Mouse (Mus musculus) NIH3T3 (cell line): ENCODE measurements around the gene Rdh12.
"Not testable (repeated sequence)": the region's sequence is repeated elsewhere in the genome, so short reads cannot be mapped to it uniquely, and the experiment has no call there.

ENCODE experiments used
- DNase-seq: peaks from one replicate; pipeline ENCODE4 v3.0.0-alpha.2; 2012; ENCODE audit warnings: low read depth

Rdh12 gene

DNA sequence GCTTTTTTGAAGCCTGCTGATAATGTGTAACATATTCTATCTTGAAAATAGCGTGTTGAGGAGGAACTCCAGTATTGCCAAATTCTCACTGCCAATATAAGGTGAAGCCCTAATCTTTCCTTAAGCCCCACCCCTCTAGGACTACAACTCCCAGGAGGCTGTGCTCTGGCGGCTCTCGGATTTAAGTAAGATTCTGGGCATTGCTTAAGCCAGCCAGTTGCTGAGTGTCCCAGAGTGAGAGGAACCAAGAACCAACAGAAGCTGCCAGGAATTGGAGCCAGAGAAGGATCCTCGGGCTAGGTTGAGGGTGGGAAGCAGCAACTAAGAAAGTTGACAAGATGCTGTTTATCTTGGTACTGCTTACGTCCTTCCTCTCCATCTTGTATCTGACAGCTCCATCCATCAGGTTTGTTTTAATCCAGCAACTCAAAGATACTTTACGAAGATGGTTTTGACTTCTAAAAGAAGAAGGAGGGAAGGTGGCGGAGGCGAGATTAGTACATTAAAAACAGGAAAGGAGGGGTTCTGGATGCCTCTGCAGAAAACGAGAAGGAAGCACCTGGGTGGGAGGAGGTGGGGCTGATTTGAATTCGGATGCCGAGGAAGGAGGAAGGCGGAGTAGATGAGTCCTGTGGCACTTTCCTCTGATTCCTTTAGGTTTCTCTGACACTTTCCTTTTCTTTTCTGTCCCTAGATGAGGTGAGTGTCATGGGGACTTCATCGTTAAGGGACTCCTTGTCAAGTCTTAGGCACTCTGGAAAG, at the start of gene Rdh12:
Gene Rdh12 (plus strand): TSS at position 212 of the 762 bp plus-strand sequence.
- peak; percentile 72 for DNase-seq

DNA sequence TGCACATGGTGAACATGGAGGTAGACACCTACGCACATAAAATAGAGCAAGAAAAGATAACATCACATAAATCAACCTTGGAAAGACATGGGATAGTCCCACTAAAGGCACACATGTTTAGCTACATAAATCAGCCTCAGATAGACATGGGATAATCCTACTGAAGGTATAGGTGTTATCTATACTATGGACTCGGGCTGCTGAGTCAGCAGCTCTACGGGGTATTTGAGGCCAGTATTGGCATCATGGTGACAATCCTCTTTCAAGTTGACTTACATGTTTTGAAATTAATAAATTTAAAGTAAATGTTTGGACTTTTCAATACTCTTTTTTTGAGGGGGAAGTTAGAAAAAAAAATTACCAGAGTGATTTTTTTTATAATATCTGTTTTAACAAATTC, 45.8 kb upstream of the Rdh12 start:
- no peak for DNase-seq

DNA sequence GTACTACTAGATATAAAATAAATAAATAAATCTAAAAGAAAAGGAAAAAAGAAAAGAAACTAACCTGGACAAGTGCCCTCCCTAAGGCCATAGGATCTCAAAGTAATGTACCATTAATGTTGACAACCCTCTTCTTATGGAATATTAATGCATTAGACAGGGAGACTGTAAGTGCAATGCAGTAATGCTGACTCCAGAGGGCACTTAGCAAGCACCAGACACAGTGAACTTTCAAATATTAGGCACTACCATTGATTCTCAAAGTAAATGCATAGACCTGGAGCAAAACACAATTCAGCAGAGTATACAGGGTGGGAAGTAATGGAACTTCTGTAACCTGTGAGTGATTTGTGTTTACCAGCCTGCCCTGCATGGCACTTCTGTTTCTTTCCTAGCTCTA, 39.5 kb upstream of the Rdh12 start:
- peak; percentile 16 for DNase-seq

DNA sequence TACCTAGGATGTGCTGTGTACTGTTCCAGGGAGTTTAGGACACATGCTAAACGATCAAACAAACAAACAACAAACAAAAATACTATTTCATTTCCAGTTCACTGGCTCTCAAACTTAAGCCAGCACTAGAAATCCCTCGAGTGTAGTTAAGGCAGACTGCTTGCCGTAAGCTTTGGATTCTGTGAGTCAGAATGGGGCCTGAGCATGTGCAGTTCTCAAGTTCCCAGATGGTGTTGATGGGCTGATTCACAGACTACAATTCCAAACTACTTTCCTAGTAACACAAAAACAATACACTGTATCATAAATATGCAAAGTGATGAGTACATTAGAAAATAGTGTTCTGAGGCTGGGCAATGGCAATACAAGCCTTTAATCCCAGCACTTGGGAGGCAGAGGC, 38.3 kb upstream of the Rdh12 start:
- DNase-seq = peak; percentile 82

DNA sequence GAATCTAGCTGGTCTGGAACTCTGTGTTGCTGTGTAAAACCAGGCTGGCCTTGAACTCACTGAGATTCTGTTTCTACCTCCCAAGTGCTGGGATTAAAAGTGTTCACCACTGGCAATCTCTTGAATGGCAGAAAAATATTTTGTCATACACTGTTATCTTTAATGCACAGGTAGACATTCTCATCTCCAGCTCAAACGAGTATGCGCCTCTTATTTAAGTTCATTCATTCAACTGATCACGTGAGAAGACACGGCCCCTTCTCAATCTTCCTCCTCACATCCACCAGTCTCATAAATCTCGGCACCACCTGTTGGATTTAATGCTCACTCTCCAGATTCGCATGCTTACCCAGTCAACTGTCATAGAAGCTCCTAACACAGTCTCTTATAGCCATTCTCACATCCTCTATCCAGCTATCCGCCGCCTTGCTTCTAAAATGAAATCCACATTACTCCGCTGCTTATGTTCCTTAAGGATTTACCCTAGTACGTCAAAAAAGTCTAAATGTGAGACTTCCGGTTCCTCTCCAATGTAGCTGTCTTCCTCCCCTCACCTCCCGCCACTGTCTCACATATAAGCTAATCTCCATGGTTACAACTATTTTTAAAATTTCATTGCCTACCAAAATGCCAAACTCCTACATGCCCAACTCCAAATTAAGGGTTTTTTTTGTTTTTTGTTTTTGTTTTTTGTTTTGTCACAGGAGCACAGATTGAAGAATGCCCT, 37.3 kb upstream of the Rdh12 start:
- no peak for DNase-seq

DNA sequence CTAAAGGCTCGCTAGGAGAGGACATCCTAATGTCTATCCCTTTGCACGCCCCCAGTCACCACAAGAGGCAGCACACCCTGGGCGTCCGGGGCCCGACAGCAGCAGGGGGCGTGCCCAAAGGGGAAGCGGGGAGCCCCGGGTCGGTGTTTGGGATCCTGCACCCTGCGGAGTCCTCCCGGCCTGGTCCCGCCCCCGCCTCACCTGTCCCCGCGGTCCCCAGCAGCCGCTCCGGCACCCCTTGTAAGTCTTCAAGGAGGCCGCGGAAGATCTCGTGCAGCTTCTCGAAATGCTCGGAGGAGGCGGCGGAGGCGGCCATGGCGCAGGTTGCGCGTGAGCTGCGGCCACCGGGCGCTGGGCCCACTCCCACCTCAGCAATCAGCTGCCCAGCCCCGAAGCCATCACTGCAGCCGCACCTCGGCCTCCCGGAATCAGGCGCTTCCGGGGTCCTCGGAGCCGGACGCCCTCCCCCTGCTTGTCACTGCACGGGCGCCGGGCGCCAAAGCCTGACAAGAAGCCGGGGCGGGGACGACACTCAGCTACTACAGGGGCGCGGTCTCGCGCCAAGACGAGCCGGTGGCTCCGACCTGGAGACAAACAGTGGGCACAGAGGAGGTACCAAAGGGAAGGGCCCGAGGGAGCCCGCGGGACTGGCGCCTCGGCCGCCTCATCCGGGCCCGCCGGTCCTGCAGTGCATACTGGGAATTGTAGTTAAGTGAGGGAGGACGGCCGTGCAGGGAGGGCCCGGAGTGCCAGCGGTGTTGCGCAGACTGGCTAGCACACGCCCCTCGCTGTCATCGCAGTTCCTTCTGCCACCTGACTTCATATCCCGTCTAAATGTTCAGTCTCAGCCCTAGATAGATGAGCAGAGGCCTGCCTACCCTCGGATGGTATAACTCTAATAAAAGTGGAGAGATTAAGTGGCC, 36.4 kb upstream of the Rdh12 start, which contains the start of gene Vti1b:
Gene Vti1b (minus strand): TSS at position 649 of the 923 bp plus-strand sequence.
- peak; percentile 92 for DNase-seq

DNA sequence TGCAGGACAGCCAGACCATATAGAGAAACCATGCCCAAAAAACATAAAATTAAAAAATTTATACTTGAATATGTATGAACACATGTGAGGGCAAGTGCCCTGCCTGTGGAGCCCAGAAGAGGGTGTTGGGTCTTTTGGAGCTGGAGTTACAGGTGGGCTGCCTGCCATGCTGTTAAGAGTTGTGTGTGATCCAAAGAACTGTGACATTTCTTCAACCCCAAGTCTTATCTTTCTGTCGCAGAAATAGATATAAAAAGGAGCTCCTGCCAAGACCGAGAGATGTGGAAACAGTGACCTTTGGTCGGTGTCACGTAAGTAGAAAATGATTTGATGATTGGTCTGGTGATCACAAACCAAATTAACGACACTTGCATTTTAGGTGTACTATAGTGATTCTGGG, 35.0 kb upstream of the Rdh12 start:
- no peak for DNase-seq

DNA sequence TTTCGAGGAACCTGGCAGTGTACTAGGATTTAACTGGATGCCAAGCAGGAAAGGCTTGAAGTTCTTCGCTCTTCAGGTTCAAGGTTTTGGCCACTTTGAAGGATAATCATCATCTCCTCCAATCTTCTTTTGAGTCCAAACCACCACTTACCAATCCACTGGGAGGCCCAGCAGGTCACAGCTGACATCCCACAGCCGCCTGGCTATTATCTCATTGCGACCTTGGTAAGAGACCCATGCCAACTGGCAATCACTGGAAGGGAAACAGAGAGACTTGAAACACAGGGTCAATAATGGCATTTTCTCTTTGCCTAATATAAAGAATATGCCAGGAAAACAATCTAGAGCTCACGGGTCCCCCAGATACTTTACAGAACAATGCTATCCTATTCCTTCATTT, 32.7 kb upstream of the Rdh12 start:
- no peak for DNase-seq

DNA sequence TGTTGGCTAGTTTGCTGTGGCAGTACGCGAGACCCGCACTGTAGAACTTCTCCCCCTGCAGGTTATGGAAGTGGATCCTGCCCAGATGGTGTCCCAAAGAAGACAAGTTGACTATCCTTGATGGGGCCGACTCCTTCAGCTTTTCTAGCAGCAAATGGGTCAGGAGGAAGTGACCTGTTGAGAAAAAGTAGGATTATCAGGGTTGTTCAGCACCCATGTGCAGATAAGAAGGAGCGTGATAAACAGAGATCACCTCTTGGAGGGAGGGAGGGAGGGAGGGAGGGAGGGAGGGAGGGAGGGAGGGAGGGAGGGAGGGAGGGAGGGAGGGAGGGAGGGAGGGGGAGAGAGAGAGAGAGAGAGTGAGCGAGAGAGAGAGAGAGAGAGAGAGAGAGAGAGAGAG, 23.6 kb upstream of the Rdh12 start:
- DNase-seq = not testable (repeated sequence)

DNA sequence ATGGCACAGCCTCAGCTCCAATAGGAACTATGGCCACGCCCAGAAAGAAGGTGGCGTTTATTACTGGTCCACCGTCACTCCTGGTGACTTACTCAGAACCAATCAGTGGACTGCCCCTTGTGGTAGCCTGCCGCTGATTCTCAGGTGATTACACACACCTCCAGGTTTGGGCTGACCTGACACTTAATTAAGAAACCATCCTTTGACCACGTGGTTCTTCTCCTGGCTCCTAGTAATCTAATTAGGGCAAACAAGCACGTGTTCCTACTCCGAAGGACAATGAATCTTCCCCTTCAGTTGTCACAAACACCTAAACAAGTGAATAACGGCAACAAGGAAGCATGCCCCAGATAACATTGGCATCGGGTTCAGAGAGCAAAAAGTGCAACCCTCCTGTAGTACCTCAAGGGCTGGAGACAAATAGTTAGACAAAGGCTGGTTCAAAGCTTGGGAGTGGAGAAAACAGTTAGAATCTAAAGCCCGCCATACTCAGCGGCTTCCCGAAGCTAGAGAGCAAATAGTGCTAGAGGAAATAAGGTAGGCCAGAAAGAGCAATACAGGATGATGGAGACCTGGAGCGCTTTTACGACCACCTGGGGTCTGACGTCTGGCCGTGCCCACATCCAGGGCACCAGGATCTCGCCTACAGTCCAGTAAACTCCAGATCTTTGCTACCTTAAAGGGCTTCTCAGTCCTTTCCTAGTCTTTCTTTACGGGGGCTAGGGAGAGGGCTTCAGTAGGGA, 17.6 kb upstream of the Rdh12 start:
- peak; percentile 83 for DNase-seq

DNA sequence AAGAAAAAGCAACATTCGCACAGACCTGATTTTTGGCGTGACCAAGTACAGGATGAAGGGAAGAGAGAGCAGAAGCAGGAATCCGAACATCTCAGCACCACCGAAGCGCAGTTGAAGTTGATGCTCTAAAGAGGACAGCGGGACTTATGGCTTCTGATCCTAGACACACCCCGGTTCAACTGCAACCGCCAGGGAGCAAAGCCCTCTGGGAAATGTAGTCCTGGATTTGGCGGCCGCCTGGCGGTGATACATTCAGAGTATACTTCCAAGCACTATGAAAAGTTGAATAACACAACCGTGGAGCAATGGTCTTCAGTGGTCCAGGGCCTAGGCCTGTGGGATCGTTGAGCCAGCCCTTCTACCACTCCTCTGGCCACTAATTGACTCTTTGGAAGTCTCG, 17.0 kb upstream of the Rdh12 start:
- DNase-seq = peak; percentile 92

DNA sequence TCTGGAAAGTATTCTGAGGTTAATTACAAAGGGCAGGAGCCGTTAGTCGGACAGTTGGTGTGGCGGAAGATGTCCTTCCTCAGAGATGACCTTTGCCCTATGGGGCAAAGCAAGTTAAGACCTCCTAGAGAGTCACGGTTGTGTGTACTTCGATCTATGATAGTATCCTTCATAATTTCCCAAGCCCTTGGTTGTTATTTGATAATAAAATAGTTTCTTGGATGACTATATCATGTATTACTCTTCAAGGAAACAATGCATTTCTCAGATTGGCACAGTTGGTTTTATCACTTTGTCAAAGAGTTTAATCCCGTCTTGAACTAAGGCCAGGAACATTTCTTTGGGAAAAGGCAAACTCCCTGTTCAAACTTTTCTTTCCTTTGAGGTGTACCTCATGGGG, 16.5 kb upstream of the Rdh12 start, which contains the start of gene Rdh11:
Gene Rdh11 (minus strand): TSS at position 101 of the 400 bp plus-strand sequence.
- DNase-seq = no peak

DNA sequence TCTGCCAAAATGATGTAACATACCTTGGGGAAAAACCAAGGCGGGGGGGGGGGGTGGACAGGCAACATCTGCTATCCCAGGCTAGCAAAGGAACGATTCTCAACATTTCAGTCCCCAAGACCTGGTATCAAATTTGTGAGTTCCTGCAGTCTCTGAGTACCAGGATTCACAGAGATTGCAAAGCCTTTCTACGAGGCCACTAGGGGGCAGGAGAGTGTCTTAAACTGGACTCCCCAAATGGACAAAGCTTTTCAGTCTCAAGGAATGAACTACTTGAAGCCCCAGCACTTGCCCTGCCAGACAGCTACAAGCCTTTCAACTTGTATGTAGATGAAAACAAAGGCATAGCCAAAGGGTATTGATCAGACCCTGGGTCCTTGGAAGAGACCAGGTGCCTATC, 15.3 kb upstream of the Rdh12 start:
- peak; percentile 91 for DNase-seq

DNA sequence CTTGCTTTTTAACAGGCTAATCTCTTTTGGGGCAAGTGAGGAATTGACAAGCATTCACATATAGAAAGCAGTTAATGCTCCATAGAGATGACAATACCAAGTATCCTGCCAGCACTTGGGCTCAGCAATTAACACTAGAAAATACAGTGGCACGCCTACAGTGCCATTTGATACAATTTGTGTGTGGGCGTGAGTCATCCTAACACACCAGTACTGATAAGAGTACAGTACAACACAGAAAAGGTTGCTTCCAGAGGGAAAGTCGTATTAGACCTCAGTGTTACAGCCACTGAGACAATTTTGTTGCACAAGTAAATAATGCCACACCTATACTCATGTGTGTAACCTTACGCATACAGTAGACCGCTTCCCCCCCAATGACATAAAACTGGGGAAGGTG, 11.6 kb upstream of the Rdh12 start:
- DNase-seq = no peak

DNA sequence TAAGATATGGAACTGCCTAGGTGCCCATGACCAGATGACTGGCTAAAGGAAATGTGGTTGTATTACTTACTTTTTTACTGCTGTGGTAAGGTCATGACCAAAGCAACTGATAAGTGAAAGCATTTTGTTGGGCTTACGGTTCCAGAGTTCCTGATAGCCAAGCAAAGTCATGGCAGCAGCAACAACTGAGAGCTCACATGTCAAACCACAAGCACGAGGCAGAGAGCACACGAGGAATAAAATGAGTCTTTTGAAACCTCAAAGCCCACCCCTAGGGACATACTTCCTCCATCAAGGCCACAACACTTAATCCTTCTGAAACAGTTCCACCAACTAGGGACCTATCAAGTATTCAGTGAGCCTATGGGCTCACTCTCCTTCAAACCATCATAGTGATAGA, 6.8 kb upstream of the Rdh12 start:
- no peak for DNase-seq

DNA sequence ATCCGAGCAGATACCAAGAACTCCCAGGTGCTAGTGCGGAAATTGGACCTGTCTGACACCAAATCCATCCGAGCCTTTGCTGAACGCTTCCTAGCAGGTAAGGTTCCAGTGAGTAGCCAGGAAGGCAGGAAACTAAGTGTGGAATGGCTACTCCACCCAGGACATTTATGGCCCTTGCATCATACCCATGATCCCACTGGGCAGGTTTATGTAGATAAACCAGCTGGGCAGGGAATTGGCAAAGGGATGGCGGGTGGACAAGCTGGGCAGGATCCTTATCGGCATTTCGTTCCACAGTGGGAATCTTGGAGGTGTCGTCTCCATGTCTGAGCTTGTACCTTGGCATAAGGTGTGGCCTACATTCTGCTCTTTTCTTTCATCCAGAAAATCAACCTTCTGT, 2.7 kb downstream of the Rdh12 start:
- DNase-seq = no peak

DNA sequence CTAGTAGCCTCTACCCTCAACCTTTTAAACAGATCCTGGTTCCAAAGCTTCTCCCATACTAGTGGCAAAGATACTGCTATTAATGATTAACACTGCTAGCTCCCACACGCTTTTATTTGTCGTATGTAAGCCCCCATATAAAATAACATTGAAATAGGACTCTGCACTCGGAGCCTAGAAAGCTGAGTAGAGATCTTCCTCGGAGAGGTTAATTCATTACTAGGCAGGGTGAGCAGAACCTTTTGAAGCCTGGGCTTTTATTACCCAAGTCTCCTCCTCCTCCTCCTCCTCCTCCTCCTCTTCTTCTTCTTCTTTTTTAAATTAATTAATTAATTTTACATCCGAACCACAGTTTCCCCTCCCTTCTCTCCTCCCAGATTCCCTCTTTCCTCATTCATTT, 8.8 kb downstream of the Rdh12 start:
- no peak for DNase-seq

DNA sequence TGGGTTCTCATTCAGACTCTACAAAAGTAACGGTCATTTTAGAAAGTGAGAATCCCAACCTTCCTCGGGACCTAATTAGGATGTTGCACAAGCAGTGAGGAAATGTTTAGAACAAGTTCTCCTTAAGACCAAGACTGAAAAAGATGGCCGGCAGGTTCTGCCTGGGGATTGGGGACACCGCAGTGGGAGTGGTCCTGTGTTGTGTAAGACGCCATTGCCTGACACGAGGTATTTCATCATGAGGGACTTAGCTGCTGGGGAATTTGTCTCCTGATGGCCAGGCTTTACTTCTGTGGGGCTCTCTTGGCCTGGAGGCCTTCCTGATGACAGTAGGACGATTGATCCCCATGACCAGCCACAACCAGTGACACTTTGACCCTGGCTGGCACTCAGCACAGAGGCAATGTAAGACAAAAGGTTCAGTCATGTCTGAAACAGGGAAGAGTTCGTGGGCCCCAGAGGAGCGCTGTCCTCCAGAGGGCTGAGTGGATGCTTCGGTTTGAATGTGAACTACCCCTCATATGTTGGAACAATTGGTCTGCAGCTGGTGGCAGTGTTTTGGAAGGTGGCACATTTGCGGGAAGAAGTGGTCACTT, 26.9 kb downstream of the Rdh12 start:
- no peak for DNase-seq

DNA sequence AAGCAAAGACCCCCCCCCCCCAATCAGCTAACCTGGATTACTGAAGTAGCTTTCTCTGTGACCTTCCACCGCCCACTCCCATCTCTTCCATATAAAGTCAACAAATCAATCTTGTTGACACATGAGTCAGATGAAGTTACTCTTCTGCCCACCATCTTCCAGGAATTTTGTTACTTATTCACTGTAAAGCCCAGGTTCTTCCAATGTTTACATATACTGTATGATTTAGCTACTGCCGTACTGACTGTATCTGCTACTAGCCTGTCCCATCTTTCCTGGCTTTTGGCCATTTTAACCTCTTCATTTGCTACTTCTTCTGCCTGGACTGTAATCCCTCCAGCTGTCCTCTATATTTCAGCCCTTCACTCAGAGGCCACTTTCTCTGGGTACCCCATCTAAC, 33.3 kb downstream of the Rdh12 start:
- DNase-seq = no peak

DNA sequence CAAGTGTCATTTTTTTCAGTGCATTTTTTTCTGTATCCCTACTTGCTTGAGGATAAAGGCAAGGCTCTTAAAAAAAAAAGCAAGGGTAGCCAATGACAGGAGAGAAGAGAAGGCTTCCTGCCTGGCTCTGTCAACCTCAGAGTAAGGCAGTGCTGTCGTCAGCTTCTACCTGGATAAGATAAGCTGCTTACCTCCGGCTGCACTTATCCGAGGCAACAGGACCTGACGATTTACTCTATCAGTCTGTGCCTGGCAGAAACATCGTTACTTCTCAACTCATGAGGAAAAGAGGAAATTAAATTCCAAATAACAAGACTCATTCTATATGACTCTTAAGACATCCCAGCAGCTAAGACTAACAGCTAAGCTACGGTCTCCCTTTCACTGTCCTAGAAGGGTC, 34.2 kb downstream of the Rdh12 start:
- no peak for DNase-seq

DNA sequence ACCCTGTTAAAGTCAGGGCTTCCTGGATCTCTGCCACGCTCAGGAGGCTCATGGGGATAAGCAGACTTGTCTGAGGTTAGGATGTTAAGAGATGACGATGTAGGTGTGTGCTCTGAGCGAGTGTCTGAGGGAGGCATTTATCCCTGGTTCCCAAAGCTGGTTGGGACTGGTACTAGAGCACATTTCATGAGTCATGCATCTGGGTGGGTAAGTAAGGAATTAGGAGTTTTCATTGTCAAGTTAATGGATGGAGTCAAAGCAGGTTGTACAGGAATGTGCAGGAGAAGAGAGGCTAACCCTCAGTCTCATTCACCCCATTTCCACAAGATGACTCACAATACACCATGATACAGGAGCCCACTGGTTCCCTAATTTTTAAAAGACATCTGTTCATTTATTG, 39.4 kb downstream of the Rdh12 start:
- no peak for DNase-seq
